Mouse (Mus musculus) small intestine, adult 2 months (tissue): ENCODE data around the gene Trap1.
"Not testable (repeated sequence)": the region's sequence is repeated elsewhere in the genome, so short reads cannot be mapped to it uniquely, and the experiment has no call there.

Source experiments
- CTCF ChIP-seq: fragments of 200-500 bp; IDR thresholded peaks from 2 replicates; pipeline ENCODE4 v1.5.1; 2012; ENCODE audit warnings: low read depth, mild to moderate bottlenecking, control low read depth, inconsistent platforms, low read length, moderate library complexity, mixed read lengths; ENCODE audit not compliant: insufficient replicate concordance, insufficient read length; ENCODE audit errors: extremely low read depth
- POLR2A ChIP-seq: fragments of 200-500 bp; IDR thresholded peaks from 2 replicates; pipeline ENCODE4 v1.6.1; 2012; ENCODE audit warnings: low read depth, mild to moderate bottlenecking, control low read depth, inconsistent platforms, low read length, moderate library complexity

DNA sequence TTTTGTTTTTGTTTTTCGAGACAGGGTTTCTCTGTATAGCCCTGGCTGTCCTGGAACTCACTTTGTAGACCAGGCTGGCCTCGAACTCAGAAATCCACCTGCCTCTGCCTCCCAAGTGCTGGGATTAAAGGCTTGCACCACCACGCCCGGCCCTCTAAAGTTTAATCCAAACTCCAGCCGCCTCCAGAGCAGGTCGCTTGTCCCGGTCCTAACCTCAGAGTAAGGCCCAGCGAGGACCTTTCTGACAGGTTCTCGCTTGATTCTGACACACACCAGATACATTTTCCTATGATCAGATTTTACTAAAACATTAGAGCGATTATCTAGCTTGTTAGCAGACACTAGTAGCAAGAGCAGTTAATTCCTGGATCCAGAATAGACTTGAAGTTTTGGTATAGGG, 675 bp upstream of the Trap1 start:
- TF ChIP-seq POLR2A, CTCF: not testable (repeated sequence)
